Mouse (Mus musculus) neural tube, embryonic 13.5 days (tissue): ENCODE measurements around the gene Mospd3. TPM values are rescaled to one million over a fixed set of nuclear protein-coding genes. Genes with fewer than 3 reads are reported as not detected.

Experiments used
- ATAC-seq: fragments of 200-750 bp; cut with Nextera tagmentation; 2 replicates; pipeline ENCODE4 v1.8.0; 2017; ENCODE audit warnings: low read depth, mild to moderate bottlenecking, moderate TSS enrichment, moderate library complexity
- H3K27ac ChIP-seq: fragments of 300-500 bp; sonication (generic); replicated peaks from 2 replicates; pipeline ENCODE4 v1.5.1; 2015; ENCODE audit warnings: moderate library complexity, mild to moderate bottlenecking, inconsistent platforms
- H3K27me3 ChIP-seq: fragments of 300-500 bp; sonication (generic); 2 replicates; pipeline ENCODE4 v1.6.1; 2015; ENCODE audit warnings: mild to moderate bottlenecking, inconsistent platforms
- H3K36me3 ChIP-seq: fragments of 300-500 bp; sonication (generic); 2 replicates; pipeline ENCODE4 v1.6.1; 2015; ENCODE audit warnings: mild to moderate bottlenecking, inconsistent platforms
- H3K4me1 ChIP-seq: fragments of 300-500 bp; sonication (generic); replicated peaks from 2 replicates; pipeline ENCODE4 v1.6.1; 2015; ENCODE audit warnings: inconsistent platforms
- H3K4me2 ChIP-seq: fragments of 300-500 bp; sonication (generic); 2 replicates; pipeline ENCODE4 v1.6.1; 2015; ENCODE audit warnings: inconsistent platforms, mild to moderate bottlenecking, moderate library complexity
- H3K4me3 ChIP-seq: fragments of 300-500 bp; sonication (generic); 2 replicates; pipeline ENCODE4 v1.5.1; 2015; ENCODE audit warnings: mild to moderate bottlenecking, inconsistent platforms
- H3K9ac ChIP-seq: fragments of 300-500 bp; sonication (generic); 2 replicates; pipeline ENCODE4 v1.6.1; 2015; ENCODE audit warnings: moderate library complexity, mild to moderate bottlenecking, inconsistent platforms
- H3K9me3 ChIP-seq: fragments of 300-500 bp; sonication (generic); 2 replicates; pipeline ENCODE4 v1.6.1; 2016; ENCODE audit warnings: inconsistent platforms
- WGBS: fragments of 180-500 bp; shearing (Covaris S2); methylation state at CpG from one replicate; pipeline ENCODE4 v1.1.7; 2015; 5-methylcytosine and 5-hydroxymethylcytosine counted together
- polyA plus RNA-seq: library from polyadenylated mRNA; unstranded; fragments of >200 nt; fragmentation: Nextera tagmentation; extraction: Ambion mirVana; gene quantifications from 2 replicates; pipeline ENCODE4 v1.2.1, GENCODE M21; 2015

The Mospd3 gene
- polyA plus RNA-seq, 1 experiment from 2014 or later, result 58.1 TPM

- Histone ChIP-seq H3K9ac (no peak overlapping the region), H3K27me3 (no peaks in the 10 kb centered on the region), H3K4me1 (peaks cover 38% of the 10 kb centered on the region), H3K9me3 (no peaks in the 10 kb centered on the region), H3K4me3 (no peak overlapping the region), H3K27ac (no peak overlapping the region), H3K36me3 (peaks cover 17% of the 10 kb centered on the region), H3K4me2 (no peak overlapping the region)
- no peak for ATAC-seq
- WGBS, result 86% methylated on average over 2 of the region's 2 CpGs
Measured at GRCm38 (mm10) chr5:137598100-137598826, 2.6 kb downstream of the Mospd3 start.

GRCm38 (mm10) chr5:137597625-137598024 is 3.2 kb downstream of the Mospd3 start:
- Histone ChIP-seq H3K9ac (no peak overlapping the region), H3K4me2 (no peak overlapping the region), H3K9me3 (no peaks in the 10 kb centered on the region), H3K36me3 (peaks cover 17% of the 10 kb centered on the region), H3K4me3 (no peak overlapping the region), H3K27ac (no peak overlapping the region), H3K27me3 (no peaks in the 10 kb centered on the region), H3K4me1 (peaks cover 32% of the 10 kb centered on the region)
- ATAC-seq, result no peak
- 97% methylated on average over 6 of the region's 6 CpGs for WGBS

- Histone ChIP-seq H3K9ac (0 out of 2 replicates have a peak overlapping the region, but pooled peaks have one; percentile 1), H3K4me1 (peaks cover 23% of the 10 kb centered on the region), H3K27ac (no peak overlapping the region), H3K4me2 (peak overlapping the region; percentile 39), H3K9me3 (no peaks in the 10 kb centered on the region), H3K27me3 (no peaks in the 10 kb centered on the region), H3K4me3 (peak overlapping the region; percentile 15), H3K36me3 (peaks cover 17% of the 10 kb centered on the region)
- no peak for ATAC-seq
- 42% methylated on average over 30 of the region's 30 CpGs for WGBS
Measured at GRCm38 (mm10) chr5:137596601-137597261, 4.1 kb downstream of the Mospd3 start.

- no peak overlapping the region for H3K4me2 ChIP-seq
- H3K9me3 ChIP-seq, result no peaks in the 10 kb centered on the region
- no peaks in the 10 kb centered on the region for H3K27me3 ChIP-seq
- H3K27ac ChIP-seq, result no peak overlapping the region
- WGBS, result 79% methylated on average over 7 of the region's 7 CpGs
- peaks cover 20% of the 10 kb centered on the region for H3K4me1 ChIP-seq
- no peak for ATAC-seq
- no peak overlapping the region for H3K9ac ChIP-seq
- H3K36me3 ChIP-seq, result peaks cover 17% of the 10 kb centered on the region
- no peak overlapping the region for H3K4me3 ChIP-seq
Measured at GRCm38 (mm10) chr5:137595921-137596320, 4.9 kb downstream of the Mospd3 start.

- WGBS, result 75% methylated on average over 5 of the region's 5 CpGs
- H3K27ac ChIP-seq, result no peak overlapping the region
- no peak for ATAC-seq
Measured at GRCm38 (mm10) chr5:137590507-137590906, 10.4 kb downstream of the Mospd3 start.

GRCm38 (mm10) chr5:137584976-137585375 is 15.9 kb downstream of the Mospd3 start:
- Histone ChIP-seq H3K4me2 (no peak overlapping the region), H3K9me3 (no peaks in the 10 kb centered on the region), H3K4me3 (no peak overlapping the region), H3K9ac (no peak overlapping the region), H3K36me3 (no peaks in the 10 kb centered on the region), H3K27me3 (peaks cover 17% of the 10 kb centered on the region), H3K27ac (no peak overlapping the region), H3K4me1 (peaks cover 20% of the 10 kb centered on the region)
- WGBS, result 33% methylated on average over 8 of the region's 8 CpGs
- ATAC-seq, result no peak

More at GRCm38 (mm10) chr5:137590507-137590906, 10.4 kb downstream of the Mospd3 start:
- H3K4me1 ChIP-seq, result no peaks in the 10 kb centered on the region
- no peaks in the 10 kb centered on the region for H3K9me3 ChIP-seq
- H3K27me3 ChIP-seq, result no peaks in the 10 kb centered on the region
- H3K9ac ChIP-seq, result no peak overlapping the region
- H3K4me3 ChIP-seq, result no peak overlapping the region
- no peaks in the 10 kb centered on the region for H3K36me3 ChIP-seq
- no peak overlapping the region for H3K4me2 ChIP-seq

- Histone ChIP-seq H3K4me2 (peak overlapping the region; percentile 61), H3K27me3 (peaks cover 17% of the 10 kb centered on the region), H3K9me3 (no peaks in the 10 kb centered on the region), H3K27ac (peak overlapping the region; percentile 73), H3K9ac (peak overlapping the region; percentile 67), H3K4me1 (peaks cover 20% of the 10 kb centered on the region), H3K36me3 (no peaks in the 10 kb centered on the region), H3K4me3 (peak overlapping the region; percentile 38)
- 19% methylated on average over 27 of the region's 27 CpGs for WGBS
- ATAC-seq, result peak; percentile 84
Measured at GRCm38 (mm10) chr5:137583670-137584169, 17.1 kb downstream of the Mospd3 start.

GRCm38 (mm10) chr5:137582702-137583101 is 18.2 kb downstream of the Mospd3 start:
- Histone ChIP-seq H3K9me3 (no peaks in the 10 kb centered on the region), H3K9ac (peak overlapping the region; percentile 67), H3K4me3 (no peak overlapping the region; the same call in 1 of the 2 replicates), H3K4me1 (peaks cover 20% of the 10 kb centered on the region), H3K4me2 (peak overlapping the region; percentile 61), H3K36me3 (no peaks in the 10 kb centered on the region), H3K27me3 (peaks cover 17% of the 10 kb centered on the region), H3K27ac (no peak overlapping the region)
- ATAC-seq, result 0 out of 2 replicates have a peak, but pooled peaks have one; percentile 20
- WGBS, result 43% methylated on average over 8 of the region's 8 CpGs

- 81% methylated on average over 6 of the region's 6 CpGs for WGBS
- no peaks in the 10 kb centered on the region for H3K36me3 ChIP-seq
- peaks cover 20% of the 10 kb centered on the region for H3K4me1 ChIP-seq
Measured at GRCm38 (mm10) chr5:137580246-137580645, 20.6 kb downstream of the Mospd3 start.

GRCm38 (mm10) chr5:137574470-137574901 is 26.4 kb downstream of the Mospd3 start:
- no peak overlapping the region for H3K27ac ChIP-seq
- 0 out of 2 replicates have a peak, but pooled peaks cover 6% of the 10 kb centered on the region for H3K4me1 ChIP-seq
- WGBS, result 7% methylated on average over 27 of the region's 27 CpGs
- H3K36me3 ChIP-seq, result no peaks in the 10 kb centered on the region
- peaks cover 9% of the 10 kb centered on the region for H3K27me3 ChIP-seq
- H3K4me2 ChIP-seq, result peak overlapping the region; percentile 51
- no peaks in the 10 kb centered on the region for H3K9me3 ChIP-seq
- H3K9ac ChIP-seq, result peak overlapping the region; percentile 54
- peak; percentile 63 for ATAC-seq
- H3K4me3 ChIP-seq, result peak overlapping the region; percentile 20; the same call in 1 of the 2 replicates

More at GRCm38 (mm10) chr5:137580246-137580645, 20.6 kb downstream of the Mospd3 start:
- Histone ChIP-seq H3K27ac (no peak overlapping the region), H3K4me2 (no peak overlapping the region), H3K27me3 (peaks cover 17% of the 10 kb centered on the region), H3K4me3 (no peak overlapping the region), H3K9me3 (no peaks in the 10 kb centered on the region), H3K9ac (no peak overlapping the region)
- no peak for ATAC-seq

- Histone ChIP-seq H3K4me1 (0 out of 2 replicates have a peak, but pooled peaks cover 6% of the 10 kb centered on the region), H3K27ac (no peak overlapping the region), H3K36me3 (peaks cover 19% of the 10 kb centered on the region), H3K9ac (no peak overlapping the region), H3K4me3 (no peak overlapping the region), H3K9me3 (no peaks in the 10 kb centered on the region), H3K27me3 (peaks cover 9% of the 10 kb centered on the region), H3K4me2 (no peak overlapping the region)
- 84% methylated on average over 17 of the region's 17 CpGs for WGBS
- ATAC-seq, result no peak
Measured at GRCm38 (mm10) chr5:137570691-137571586, 29.9 kb downstream of the Mospd3 start.
